Mouse (Mus musculus): ENCODE results near the gene Gm11549.

The Gm11549 gene

DNA sequence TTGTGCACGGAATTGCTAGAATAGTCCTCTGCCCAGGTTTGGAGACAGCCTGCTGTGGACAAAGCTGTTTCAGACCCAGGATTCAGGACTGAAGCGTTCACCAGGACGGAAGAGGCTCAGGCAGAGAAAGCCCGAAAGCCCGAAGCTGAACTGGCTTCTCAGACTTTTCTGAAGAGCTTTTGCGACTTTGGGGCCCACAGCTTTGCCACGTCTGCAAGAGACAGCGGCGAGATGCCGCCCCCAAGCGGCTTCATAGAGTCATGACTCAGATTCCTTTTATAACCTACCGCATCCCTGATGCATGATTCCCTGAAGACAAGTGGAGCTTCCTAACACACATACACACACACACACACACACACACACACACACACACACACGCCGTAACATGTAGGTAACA is 24.9 kb downstream of the Gm11549 start:
- peak; percentile 61 for DNase-seq (ENCODE audit: low read depth, low spot score)
- no peaks in the 10 kb centered on the region for H3K36me3 ChIP-seq (ENCODE audit: control insufficient read depth, insufficient read depth, low read length, poor library complexity, severe bottlenecking)
- H3K27me3 ChIP-seq (ENCODE audit: control insufficient read depth, insufficient read depth, low read length, poor library complexity, severe bottlenecking) = no peaks in the 10 kb centered on the region; the same call in 1 of the 2 replicates

DNA sequence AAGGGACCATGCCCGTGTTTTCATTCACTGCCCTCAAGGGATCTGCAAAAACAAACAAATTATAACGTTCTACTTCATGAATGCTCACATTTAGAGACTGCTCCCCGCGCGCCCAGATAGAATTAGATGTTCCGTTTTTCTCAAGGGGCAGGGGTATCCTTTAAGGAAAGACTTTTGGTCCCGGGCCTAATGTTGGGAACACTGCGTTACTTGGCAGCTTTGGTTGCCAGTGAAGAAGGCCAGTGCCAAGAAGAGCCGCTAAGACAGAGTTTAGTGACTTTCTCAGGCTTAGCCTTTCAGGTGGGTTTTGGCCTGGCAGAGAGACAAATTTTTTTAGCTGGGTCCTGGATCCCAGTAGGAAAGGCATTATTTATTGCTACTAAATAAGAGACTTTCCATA is 25.3 kb downstream of the Gm11549 start:
- H3K27me3 ChIP-seq (ENCODE audit: control insufficient read depth, insufficient read depth, low read length, poor library complexity, severe bottlenecking) = no peaks in the 10 kb centered on the region; the same call in 1 of the 2 replicates
- H3K36me3 ChIP-seq (ENCODE audit: control insufficient read depth, insufficient read depth, low read length, poor library complexity, severe bottlenecking) = no peaks in the 10 kb centered on the region
- no peak for DNase-seq (ENCODE audit: low read depth, low spot score)

DNA sequence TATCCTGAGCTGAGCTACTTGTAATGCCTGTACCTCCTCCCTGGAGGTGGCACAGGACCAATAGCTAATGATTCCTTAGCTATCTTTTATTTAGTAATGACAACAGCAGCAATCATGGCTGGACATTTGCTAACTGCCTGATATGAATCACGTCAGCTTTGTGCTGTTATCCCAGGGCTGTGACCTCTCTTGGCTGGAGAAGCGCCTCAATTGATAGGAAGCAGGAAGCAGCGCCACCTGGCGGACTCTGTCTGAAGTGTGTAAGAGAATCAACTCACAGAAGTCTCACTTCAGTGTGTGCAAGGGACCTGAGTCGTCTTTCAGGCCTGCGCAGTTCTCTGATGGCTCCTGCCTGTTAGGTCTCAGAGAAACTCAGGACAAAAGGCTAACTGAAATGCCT is 26.2 kb downstream of the Gm11549 start:
- DNase-seq (ENCODE audit: low read depth, low spot score) = peak; percentile 83
- no peaks in the 10 kb centered on the region for H3K36me3 ChIP-seq (ENCODE audit: control insufficient read depth, insufficient read depth, low read length, poor library complexity, severe bottlenecking)
- H3K27me3 ChIP-seq (ENCODE audit: control insufficient read depth, insufficient read depth, low read length, poor library complexity, severe bottlenecking) = no peaks in the 10 kb centered on the region; the same call in 1 of the 2 replicates

DNA sequence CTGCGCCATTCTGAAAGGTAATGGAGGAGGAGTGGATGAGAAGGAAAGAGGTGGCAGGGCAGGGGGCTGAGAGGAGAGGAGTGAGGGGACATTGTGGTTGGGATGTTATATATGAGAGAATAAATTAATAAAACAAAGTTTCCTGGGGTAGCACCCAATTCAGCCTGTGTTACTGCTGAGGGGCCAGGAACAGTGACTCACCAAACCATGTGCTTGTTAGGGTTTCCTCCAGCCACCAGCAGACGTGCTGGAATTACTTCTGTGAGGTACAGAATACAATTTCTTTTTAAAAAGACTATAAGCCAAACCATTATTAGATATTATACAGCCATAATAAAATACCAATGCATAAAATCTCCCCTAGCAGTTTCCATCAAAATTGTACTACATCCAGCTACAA is 27.0 kb downstream of the Gm11549 start:
- Histone ChIP-seq H3K27me3 (ENCODE audit: control insufficient read depth, insufficient read depth, low read length, poor library complexity, severe bottlenecking) (no peaks in the 10 kb centered on the region; the same call in 1 of the 2 replicates), H3K36me3 (ENCODE audit: control insufficient read depth, insufficient read depth, low read length, poor library complexity, severe bottlenecking) (no peaks in the 10 kb centered on the region)
- DNase-seq (ENCODE audit: low read depth, low spot score) = no peak

DNA sequence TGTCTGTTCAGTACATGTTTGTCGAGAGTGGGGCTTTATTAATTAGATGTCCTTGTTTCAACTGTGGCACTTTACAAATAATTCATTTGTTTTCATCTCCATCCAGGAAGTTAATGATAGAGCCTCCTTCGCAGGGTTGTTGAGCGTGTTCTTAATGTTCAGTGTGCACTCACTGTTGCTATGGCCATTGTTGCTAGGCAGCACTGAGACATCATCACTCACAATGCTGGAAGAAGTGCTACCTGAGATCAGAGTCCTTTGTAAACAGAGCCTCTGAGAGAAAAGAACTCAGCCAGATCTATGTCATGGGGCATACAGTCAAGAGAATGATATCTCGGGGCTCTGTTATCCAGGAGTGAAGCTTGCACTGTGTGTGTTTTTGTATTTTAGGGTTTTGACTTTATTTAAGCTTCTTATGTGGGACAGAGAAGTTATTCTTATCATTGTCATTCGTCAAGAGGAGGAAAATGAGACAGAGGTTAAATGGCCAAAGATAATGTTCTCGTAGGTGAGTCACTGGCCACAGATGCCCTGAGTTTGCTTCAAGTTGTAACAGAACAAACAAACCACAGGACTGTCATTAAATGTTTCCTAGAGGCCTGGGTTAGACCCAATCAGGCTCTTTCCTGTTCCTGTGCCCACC is 27.9 kb downstream of the Gm11549 start:
- H3K36me3 ChIP-seq (ENCODE audit: control insufficient read depth, insufficient read depth, low read length, poor library complexity, severe bottlenecking) = no peaks in the 10 kb centered on the region
- no peak for DNase-seq (ENCODE audit: low read depth, low spot score)
- no peaks in the 10 kb centered on the region; the same call in 1 of the 2 replicates for H3K27me3 ChIP-seq (ENCODE audit: control insufficient read depth, insufficient read depth, low read length, poor library complexity, severe bottlenecking)

DNA sequence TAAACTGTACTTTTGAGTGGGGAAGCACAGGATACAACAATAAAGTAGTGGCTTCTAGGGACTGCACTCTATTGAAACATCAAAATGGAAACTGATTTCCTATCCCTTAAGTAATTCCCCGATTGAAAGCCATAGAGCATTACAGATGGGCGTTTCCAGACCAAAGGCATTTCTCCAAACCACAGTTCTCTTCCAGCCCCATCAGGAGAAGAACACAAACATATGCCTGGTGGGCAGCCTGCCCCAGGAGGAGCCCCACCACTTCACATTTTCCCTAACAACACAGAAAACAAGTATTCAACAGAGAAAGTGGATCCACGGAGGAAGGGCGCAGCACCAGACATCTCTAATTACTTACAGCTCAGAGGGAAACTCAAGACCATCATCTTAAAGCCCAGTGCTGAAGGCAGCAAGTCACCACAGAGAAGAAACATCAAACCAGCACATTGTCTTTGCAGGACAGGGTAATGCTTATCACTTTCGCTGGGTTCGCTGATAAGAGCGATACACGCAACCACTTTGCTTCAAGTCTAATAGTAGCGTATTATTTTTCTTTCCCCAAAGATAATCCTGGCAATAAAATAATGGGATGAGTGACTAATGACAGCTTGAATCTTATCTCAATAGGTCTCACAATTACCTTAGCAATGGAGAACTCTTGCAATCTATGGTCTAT is 28.8 kb downstream of the Gm11549 start:
- Histone ChIP-seq H3K36me3 (ENCODE audit: control insufficient read depth, insufficient read depth, low read length, poor library complexity, severe bottlenecking) (no peaks in the 10 kb centered on the region), H3K27me3 (ENCODE audit: control insufficient read depth, insufficient read depth, low read length, poor library complexity, severe bottlenecking) (no peaks in the 10 kb centered on the region; the same call in 1 of the 2 replicates)
- no peak for DNase-seq (ENCODE audit: low read depth, low spot score)

DNA sequence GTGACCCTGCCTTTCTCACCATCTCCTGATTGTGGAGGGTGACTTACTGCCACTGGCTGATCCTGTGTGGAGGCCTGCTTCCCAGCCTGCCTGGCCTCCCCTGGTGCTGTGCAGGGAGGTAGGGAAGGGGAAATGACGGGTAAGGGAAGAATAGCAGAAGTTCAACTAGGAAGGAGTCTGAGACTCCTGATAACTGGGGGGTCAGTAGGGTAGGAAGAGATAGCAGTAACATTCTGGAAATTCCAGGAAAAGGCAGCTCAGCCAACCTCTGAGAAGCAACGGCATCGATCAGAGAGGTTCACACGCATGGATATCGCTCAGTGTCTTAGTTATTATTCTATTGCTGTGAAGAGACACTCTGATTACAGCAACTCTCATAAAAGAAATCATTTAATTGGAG is 30.1 kb downstream of the Gm11549 start:
- no peak for DNase-seq (ENCODE audit: low read depth, low spot score)
- no peaks in the 10 kb centered on the region; the same call in 1 of the 2 replicates for H3K27me3 ChIP-seq (ENCODE audit: control insufficient read depth, insufficient read depth, low read length, poor library complexity, severe bottlenecking)
- H3K36me3 ChIP-seq (ENCODE audit: control insufficient read depth, insufficient read depth, low read length, poor library complexity, severe bottlenecking) = no peaks in the 10 kb centered on the region

DNA sequence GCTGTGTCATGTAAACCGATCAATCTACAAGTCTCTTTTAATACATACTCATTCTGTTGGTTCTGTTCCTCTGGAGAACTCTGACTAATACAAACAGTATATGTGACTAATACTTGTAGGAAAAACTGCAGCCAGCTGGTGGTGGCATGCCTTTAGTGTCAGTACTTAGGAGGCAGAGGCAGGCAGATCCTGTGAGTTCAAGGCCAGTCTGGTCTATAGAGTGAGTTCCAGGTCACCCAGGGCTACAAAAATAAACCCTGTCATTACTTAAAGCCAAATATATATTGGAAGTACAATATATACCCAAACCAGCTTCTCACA is 32.1 kb downstream of the Gm11549 start:
- DNase-seq (ENCODE audit: low read depth, low spot score) = no peak
- Histone ChIP-seq H3K27me3 (ENCODE audit: control insufficient read depth, insufficient read depth, low read length, poor library complexity, severe bottlenecking) (no peaks in the 10 kb centered on the region), H3K36me3 (ENCODE audit: control insufficient read depth, insufficient read depth, low read length, poor library complexity, severe bottlenecking) (no peaks in the 10 kb centered on the region)

DNA sequence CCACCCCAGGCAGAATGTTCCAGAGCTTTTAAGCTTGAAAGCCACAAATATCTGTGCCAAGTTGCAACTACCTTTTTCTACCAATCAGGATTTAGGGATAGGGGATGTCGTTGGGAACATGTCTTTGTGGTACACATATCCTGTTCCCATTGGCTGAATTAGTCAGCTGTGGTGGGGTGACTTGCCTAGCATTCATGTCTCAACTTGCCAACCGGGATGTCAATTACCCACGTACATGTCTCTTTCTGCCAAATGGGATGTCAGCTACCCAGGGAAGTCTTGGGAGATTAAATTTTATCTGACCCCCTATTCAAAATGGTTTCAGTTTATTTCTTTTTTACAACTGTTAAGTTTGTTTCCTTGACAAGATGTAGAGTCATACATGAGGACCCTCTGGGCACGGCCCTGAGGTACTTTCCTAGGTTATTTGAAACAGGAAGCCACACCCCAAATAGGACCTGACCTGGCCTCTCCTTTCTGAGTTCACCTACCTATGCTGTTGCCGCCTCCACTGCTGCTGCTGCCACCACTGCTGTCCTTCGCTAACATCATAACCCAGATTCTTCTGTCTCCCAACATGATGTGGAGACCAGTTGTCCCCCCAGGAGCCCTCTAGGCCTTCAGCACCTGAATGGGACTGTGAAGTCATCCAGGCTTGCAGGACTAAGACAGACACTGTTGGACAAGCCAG is 32.6 kb downstream of the Gm11549 start:
- no peaks in the 10 kb centered on the region for H3K27me3 ChIP-seq (ENCODE audit: control insufficient read depth, insufficient read depth, low read length, poor library complexity, severe bottlenecking)
- no peaks in the 10 kb centered on the region for H3K36me3 ChIP-seq (ENCODE audit: control insufficient read depth, insufficient read depth, low read length, poor library complexity, severe bottlenecking)
- no peak for DNase-seq (ENCODE audit: low read depth, low spot score)

DNA sequence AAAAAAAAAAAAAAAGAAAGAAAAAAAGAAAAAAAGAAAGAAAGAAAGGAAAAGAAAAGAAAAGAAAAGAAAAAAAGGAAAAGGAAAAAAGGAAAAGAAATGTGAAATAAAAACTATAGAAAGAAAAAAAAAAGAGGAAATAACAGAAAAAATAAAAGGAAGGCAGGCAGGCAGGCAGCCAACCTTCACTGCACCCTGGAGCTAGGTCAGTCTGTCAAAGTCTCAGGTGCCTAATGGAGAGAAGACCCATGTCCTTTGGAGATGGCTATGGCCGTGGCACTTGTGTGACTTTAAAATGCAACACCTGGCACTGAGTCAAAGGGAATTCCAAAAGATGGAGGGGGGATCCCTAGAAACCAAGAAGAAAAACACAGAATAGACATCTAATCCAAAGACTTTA is 33.2 kb downstream of the Gm11549 start:
- no peaks in the 10 kb centered on the region for H3K36me3 ChIP-seq (ENCODE audit: control insufficient read depth, insufficient read depth, low read length, poor library complexity, severe bottlenecking)
- no peak for DNase-seq (ENCODE audit: low read depth, low spot score)
- H3K27me3 ChIP-seq (ENCODE audit: control insufficient read depth, insufficient read depth, low read length, poor library complexity, severe bottlenecking) = no peaks in the 10 kb centered on the region

DNA sequence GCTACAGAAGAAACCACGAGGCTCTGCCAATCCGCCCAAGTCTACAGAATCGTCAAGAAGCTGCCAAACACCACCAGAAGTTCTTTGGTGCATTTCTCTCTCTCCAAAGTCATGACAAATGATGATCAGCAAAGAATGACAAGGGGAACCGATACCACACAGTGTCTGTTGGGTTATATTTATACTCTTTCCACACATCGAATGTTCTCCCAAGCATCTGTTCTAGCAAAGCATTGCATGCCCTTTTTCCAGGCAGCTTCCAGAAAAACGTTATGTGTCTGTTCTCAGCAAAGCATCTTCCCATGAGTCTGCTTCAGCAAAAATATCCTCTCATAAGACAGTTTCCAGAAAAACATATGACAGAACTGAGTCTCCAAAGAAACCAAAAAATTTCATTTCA is 34.7 kb downstream of the Gm11549 start:
- no peaks in the 10 kb centered on the region for H3K36me3 ChIP-seq (ENCODE audit: control insufficient read depth, insufficient read depth, low read length, poor library complexity, severe bottlenecking)
- no peaks in the 10 kb centered on the region; the same call in 1 of the 2 replicates for H3K27me3 ChIP-seq (ENCODE audit: control insufficient read depth, insufficient read depth, low read length, poor library complexity, severe bottlenecking)
- DNase-seq (ENCODE audit: low read depth, low spot score) = no peak

DNA sequence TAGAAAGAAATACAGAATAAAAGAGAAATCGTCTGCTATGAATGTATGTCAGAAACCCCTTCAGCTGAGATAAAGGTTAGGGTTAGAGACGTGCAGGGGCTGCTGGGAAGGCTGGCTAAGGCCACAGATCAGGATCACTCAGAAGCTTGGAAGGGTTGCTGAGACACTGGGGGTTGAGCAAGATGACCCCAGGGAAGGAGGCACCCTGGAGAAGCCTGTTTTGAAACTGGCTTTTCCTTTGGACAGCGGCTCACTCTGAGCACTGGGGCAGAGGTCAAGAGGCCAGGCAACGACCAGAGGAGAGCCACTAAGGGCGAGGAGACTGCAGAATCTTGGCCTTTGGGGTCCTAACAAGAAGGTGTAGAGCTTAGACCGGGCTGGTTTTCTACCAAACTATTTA is 35.4 kb downstream of the Gm11549 start:
- H3K36me3 ChIP-seq (ENCODE audit: control insufficient read depth, insufficient read depth, low read length, poor library complexity, severe bottlenecking) = no peaks in the 10 kb centered on the region
- DNase-seq (ENCODE audit: low read depth, low spot score) = no peak
- no peaks in the 10 kb centered on the region; the same call in 1 of the 2 replicates for H3K27me3 ChIP-seq (ENCODE audit: control insufficient read depth, insufficient read depth, low read length, poor library complexity, severe bottlenecking)

DNA sequence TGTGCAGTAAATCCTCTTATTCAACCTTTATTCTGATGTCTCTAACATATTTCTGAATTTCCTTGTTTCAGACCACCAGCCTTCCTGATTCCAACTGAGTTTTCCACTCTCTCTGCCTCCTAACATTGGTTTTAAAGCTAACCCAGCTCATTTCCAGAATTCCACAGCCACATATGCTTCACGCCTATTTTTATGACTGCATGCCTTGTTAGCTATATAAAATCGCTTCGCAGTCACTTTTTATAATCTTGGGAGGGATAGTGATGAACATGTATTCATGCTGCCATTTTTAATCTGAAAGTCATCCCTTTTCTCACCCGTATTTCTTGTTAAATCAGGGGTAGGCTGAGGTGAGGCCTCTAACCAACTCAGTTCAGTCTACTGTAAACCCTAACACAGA is 37.3 kb downstream of the Gm11549 start:
- Histone ChIP-seq H3K27me3 (ENCODE audit: control insufficient read depth, insufficient read depth, low read length, poor library complexity, severe bottlenecking) (no peaks in the 10 kb centered on the region; the same call in 1 of the 2 replicates), H3K36me3 (ENCODE audit: control insufficient read depth, insufficient read depth, low read length, poor library complexity, severe bottlenecking) (no peaks in the 10 kb centered on the region)
- no peak for DNase-seq (ENCODE audit: low read depth, low spot score)

DNA sequence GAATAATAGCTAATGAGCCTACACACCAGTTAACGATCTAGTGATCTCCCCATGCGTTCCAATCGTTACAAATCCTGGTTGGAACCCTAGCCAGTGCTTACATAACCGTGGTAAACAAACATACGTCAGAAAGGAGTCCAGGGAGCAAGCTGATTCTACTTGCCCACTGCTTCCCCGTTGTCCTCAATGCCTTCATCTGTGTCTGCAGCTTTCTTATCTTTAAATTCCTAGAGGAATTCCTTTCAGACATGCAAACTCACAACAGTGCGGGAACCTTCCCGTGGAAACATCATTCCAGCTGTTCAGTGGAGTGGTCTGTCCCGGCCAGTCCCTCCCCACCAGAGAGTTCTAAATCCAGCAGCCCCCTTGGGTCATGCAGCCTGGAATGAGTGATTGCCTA is 38.7 kb downstream of the Gm11549 start:
- DNase-seq (ENCODE audit: low read depth, low spot score) = no peak
- no peaks in the 10 kb centered on the region for H3K36me3 ChIP-seq (ENCODE audit: control insufficient read depth, insufficient read depth, low read length, poor library complexity, severe bottlenecking)
- no peaks in the 10 kb centered on the region; the same call in 1 of the 2 replicates for H3K27me3 ChIP-seq (ENCODE audit: control insufficient read depth, insufficient read depth, low read length, poor library complexity, severe bottlenecking)

DNA sequence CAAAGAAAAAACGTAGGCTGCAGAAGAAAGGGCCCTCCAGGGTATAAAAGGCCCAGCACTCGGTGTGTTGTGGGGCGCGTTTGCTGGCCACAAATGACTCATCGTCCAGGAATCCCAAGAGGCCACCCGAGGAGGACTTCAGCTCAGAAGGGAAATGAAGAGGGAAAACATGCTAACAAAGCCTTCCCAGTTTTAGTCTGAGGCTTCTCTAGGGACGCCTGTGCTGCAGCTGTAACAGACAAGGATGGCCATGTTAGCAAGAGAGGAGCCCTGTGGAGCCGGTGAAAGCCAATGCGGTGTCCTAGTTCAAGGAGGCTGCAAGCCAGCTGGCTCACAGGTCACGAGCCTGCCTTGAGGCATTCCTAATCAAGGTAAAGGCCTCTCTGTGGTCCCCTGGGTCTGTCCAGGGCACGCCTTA is 39.8 kb downstream of the Gm11549 start:
- Histone ChIP-seq H3K27me3 (ENCODE audit: control insufficient read depth, insufficient read depth, low read length, poor library complexity, severe bottlenecking) (no peaks in the 10 kb centered on the region; the same call in 1 of the 2 replicates), H3K36me3 (ENCODE audit: control insufficient read depth, insufficient read depth, low read length, poor library complexity, severe bottlenecking) (no peaks in the 10 kb centered on the region)
- DNase-seq (ENCODE audit: low read depth, low spot score) = no peak

Data from splenic B cell, adult 2 months (primary cell).